Mouse (Mus musculus) liver, adult 2 months (tissue): ENCODE measurements at regions not wholly inside any gene's neighbourhood (a gene's known extent, or its start where the extent isn't known, plus 50 kb on each side); places are given as distances from the start of the nearest gene placed in this dataset.

Source experiments
- CTCF ChIP-seq: fragments of 200-500 bp; IDR thresholded peaks from 2 replicates; pipeline ENCODE4 v1.5.1; 2011; ENCODE audit warnings: low read depth, low read length, control low read depth
- POLR2A ChIP-seq: fragments of 200-500 bp; IDR thresholded peaks from 2 replicates; pipeline ENCODE4 v1.6.1; 2011; ENCODE audit warnings: low read length, control low read depth; ENCODE audit not compliant: insufficient read depth; ENCODE audit errors: extremely low read depth

GRCm38 (mm10) chr10:111702435-111702834 lies 196.3 kb downstream of the Phlda1 start:
- TF ChIP-seq CTCF, result no peak
- TF ChIP-seq POLR2A, result no peak
